Mouse (Mus musculus): ENCODE measurements around the gene Ror2. TPM values are rescaled to one million over a fixed set of nuclear protein-coding genes. Genes with fewer than 3 reads are reported as not detected.
A peak's percentile ranks its signal among the peaks of the same experiment; 100 is the strongest.

Ror2 gene
- total RNA-seq, 1 experiment = 15.1 TPM

DNA sequence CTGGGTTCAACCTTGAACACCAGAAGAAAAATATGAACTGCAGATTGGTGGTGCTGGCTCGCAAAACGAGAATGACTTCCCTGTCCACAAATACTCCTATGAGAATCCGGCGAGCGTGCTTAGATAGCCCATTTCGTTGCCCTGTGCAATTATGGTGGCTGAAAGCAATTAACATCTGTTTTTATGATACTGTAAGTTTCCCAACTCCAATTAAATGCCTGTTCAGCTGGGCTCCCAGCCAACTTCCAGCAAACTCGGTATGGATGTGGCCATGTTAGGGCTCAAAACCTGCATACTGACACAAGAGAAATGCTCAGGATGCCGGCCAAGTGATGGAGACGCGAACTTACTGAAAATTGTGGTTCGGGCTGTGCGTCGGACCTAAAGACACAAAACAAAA lies 155.4 kb downstream of the Ror2 start:
- TF ChIP-seq ZNF384 (IDR thresholded peaks at IDR 0.05; ENCODE audit: low read depth, low read length) (no peak), ZC3H11A (IDR thresholded peaks at IDR 0.05; ENCODE audit: borderline replicate concordance, low read depth, low read length) (no peak), CHD2 (IDR thresholded peaks at IDR 0.05; ENCODE audit: low read depth, low read length) (no peak), HCFC1 (IDR thresholded peaks at IDR 0.05; ENCODE audit: borderline replicate concordance, insufficient read depth, low read length) (no peak), MAFK (IDR thresholded peaks at IDR 0.05; ENCODE audit: insufficient read depth, low read depth, low read length) (no peak)
- in situ Hi-C loops (cut with MboI; ENCODE audit: low sequenced_read_pairs in 2 of 2, unreplicated experiment in 2 of 2) = no loop called here
- DNase-seq (ENCODE audit: low read depth, low spot score) = no peak

GRCm38 (mm10) chr13:53130032-53130431 lies 155.9 kb downstream of the Ror2 start:
- H3K36me3 ChIP-seq (ENCODE audit: control insufficient read depth, insufficient read depth, low read length, poor library complexity, severe bottlenecking) = no peaks in the 10 kb centered on the region; the same call in 1 of the 2 replicates
- H3K9ac ChIP-seq (ENCODE audit: insufficient read depth, low read depth, low read length, poor library complexity, severe bottlenecking) = no peak overlapping the region
- DNase-seq (ENCODE audit: low read depth, low spot score) = peak; percentile 41
- no peak overlapping the region for H3K4me3 ChIP-seq (ENCODE audit: insufficient read depth in 1 of 2, low read depth in 1 of 2, low read length in 2 of 2, poor library complexity in 1 of 2, severe bottlenecking in 1 of 2)
- in situ Hi-C loops (cut with MboI; ENCODE audit: low sequenced_read_pairs in 2 of 2, unreplicated experiment in 2 of 2) = no loop called here
- peaks cover 0 to 6% of the 10 kb centered on the region in 2 experiments; a peak in 2 of 4 replicates for H3K4me1 ChIP-seq (ENCODE audit: control insufficient read depth in 2 of 2, insufficient read depth in 2 of 2, low read length in 2 of 2, poor library complexity in 1 of 2)
- no peak for TF ChIP-seq MAFK (IDR thresholded peaks at IDR 0.05; ENCODE audit: insufficient read depth, low read depth, low read length)
- TF ChIP-seq ZNF384 (IDR thresholded peaks at IDR 0.05; ENCODE audit: low read depth, low read length) = no peak
- TF ChIP-seq ZC3H11A (IDR thresholded peaks at IDR 0.05; ENCODE audit: borderline replicate concordance, low read depth, low read length) = no peak
- no peak for TF ChIP-seq CHD2 (IDR thresholded peaks at IDR 0.05; ENCODE audit: low read depth, low read length)
- TF ChIP-seq HCFC1 (IDR thresholded peaks at IDR 0.05; ENCODE audit: borderline replicate concordance, insufficient read depth, low read length) = no peak
- no peaks in the 10 kb centered on the region for H3K9me3 ChIP-seq (ENCODE audit: control insufficient read depth, insufficient read depth, low read depth, low read length)
- H3K27ac ChIP-seq (ENCODE audit: insufficient read depth, low read depth, low read length, poor library complexity, severe bottlenecking) = no peak overlapping the region

More for the DNA sequence above, 155.4 kb downstream of the Ror2 start:
- Histone ChIP-seq H3K9me3 (ENCODE audit: control insufficient read depth, insufficient read depth, low read depth, low read length) (no peaks in the 10 kb centered on the region), H3K4me3 (ENCODE audit: insufficient read depth in 1 of 2, low read depth in 1 of 2, low read length in 2 of 2, poor library complexity in 1 of 2, severe bottlenecking in 1 of 2) (no peak overlapping the region), H3K36me3 (ENCODE audit: control insufficient read depth, insufficient read depth, low read length, poor library complexity, severe bottlenecking) (no peaks in the 10 kb centered on the region; the same call in 1 of the 2 replicates), H3K9ac (ENCODE audit: insufficient read depth, low read depth, low read length, poor library complexity, severe bottlenecking) (no peak overlapping the region), H3K4me1 (ENCODE audit: control insufficient read depth in 2 of 2, insufficient read depth in 2 of 2, low read length in 2 of 2, poor library complexity in 1 of 2) (peaks cover 0 to 6% of the 10 kb centered on the region in 2 experiments; a peak in 2 of 4 replicates), H3K27ac (ENCODE audit: insufficient read depth, low read depth, low read length, poor library complexity, severe bottlenecking) (no peak overlapping the region)

- H3K36me3 ChIP-seq (ENCODE audit: control insufficient read depth, insufficient read depth, low read length, poor library complexity, severe bottlenecking) = no peaks in the 10 kb centered on the region
- in situ Hi-C loops (cut with MboI; ENCODE audit: low sequenced_read_pairs in 2 of 2, unreplicated experiment in 2 of 2) = no loop called here
- no peak for DNase-seq (ENCODE audit: low read depth, low spot score)
- peaks cover 0 to 10% of the 10 kb centered on the region in 2 experiments; a peak in 2 of 4 replicates for H3K4me1 ChIP-seq (ENCODE audit: control insufficient read depth in 2 of 2, insufficient read depth in 2 of 2, low read length in 2 of 2, poor library complexity in 1 of 2)
- H3K4me3 ChIP-seq (ENCODE audit: insufficient read depth in 1 of 2, low read depth in 1 of 2, low read length in 2 of 2, poor library complexity in 1 of 2, severe bottlenecking in 1 of 2) = no peak overlapping the region
- no peak overlapping the region for H3K9ac ChIP-seq (ENCODE audit: insufficient read depth, low read depth, low read length, poor library complexity, severe bottlenecking)
- no peak overlapping the region for H3K27ac ChIP-seq (ENCODE audit: insufficient read depth, low read depth, low read length, poor library complexity, severe bottlenecking)
- TF ChIP-seq MAFK (IDR thresholded peaks at IDR 0.05; ENCODE audit: insufficient read depth, low read depth, low read length) = no peak
- no peak for TF ChIP-seq CHD2 (IDR thresholded peaks at IDR 0.05; ENCODE audit: low read depth, low read length)
- TF ChIP-seq ZC3H11A (IDR thresholded peaks at IDR 0.05; ENCODE audit: borderline replicate concordance, low read depth, low read length) = no peak
- TF ChIP-seq ZNF384 (IDR thresholded peaks at IDR 0.05; ENCODE audit: low read depth, low read length) = no peak
- no peak for TF ChIP-seq HCFC1 (IDR thresholded peaks at IDR 0.05; ENCODE audit: borderline replicate concordance, insufficient read depth, low read length)
- H3K9me3 ChIP-seq (ENCODE audit: control insufficient read depth, insufficient read depth, low read depth, low read length) = no peaks in the 10 kb centered on the region
Measured at GRCm38 (mm10) chr13:53125627-53126026, 160.3 kb downstream of the Ror2 start.

DNA sequence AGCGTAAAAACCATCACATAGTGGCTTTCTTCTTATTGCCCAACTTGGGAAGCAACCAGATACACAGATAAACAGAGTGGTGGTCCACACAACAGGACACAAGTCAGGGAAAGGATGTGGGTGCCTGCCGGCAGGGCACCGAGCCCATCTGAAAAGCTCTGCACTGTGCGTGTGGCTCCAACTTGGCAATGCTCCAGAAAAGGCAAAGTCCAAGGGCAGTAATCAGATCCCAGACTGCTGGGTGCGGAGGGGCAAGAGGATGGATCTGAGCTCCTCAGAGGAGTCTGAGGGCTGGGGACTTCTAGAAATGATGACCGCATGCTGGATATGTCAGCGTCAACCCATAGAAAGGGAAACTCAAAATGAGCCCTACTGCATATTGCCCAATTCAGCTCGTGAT lies 163.8 kb downstream of the Ror2 start:
- Histone ChIP-seq H3K36me3 (ENCODE audit: control insufficient read depth, insufficient read depth, low read length, poor library complexity, severe bottlenecking) (no peaks in the 10 kb centered on the region; the same call in 1 of the 2 replicates), H3K4me3 (ENCODE audit: insufficient read depth in 1 of 2, low read depth in 1 of 2, low read length in 2 of 2, poor library complexity in 1 of 2, severe bottlenecking in 1 of 2) (no peak overlapping the region), H3K9ac (ENCODE audit: insufficient read depth, low read depth, low read length, poor library complexity, severe bottlenecking) (no peak overlapping the region), H3K27ac (ENCODE audit: insufficient read depth, low read depth, low read length, poor library complexity, severe bottlenecking) (no peak overlapping the region), H3K9me3 (ENCODE audit: control insufficient read depth, insufficient read depth, low read depth, low read length) (no peaks in the 10 kb centered on the region), H3K4me1 (ENCODE audit: control insufficient read depth in 2 of 2, insufficient read depth in 2 of 2, low read length in 2 of 2, poor library complexity in 1 of 2) (peaks cover 0 to 9% of the 10 kb centered on the region in 2 experiments; a peak in 1 of 4 replicates)
- TF ChIP-seq ZNF384 (IDR thresholded peaks at IDR 0.05; ENCODE audit: low read depth, low read length) = no peak
- no peak for TF ChIP-seq CHD2 (IDR thresholded peaks at IDR 0.05; ENCODE audit: low read depth, low read length)
- no peak for TF ChIP-seq HCFC1 (IDR thresholded peaks at IDR 0.05; ENCODE audit: borderline replicate concordance, insufficient read depth, low read length)
- no peak for DNase-seq (ENCODE audit: low read depth, low spot score)
- in situ Hi-C loops (cut with MboI; ENCODE audit: low sequenced_read_pairs in 2 of 2, unreplicated experiment in 2 of 2) = loop anchor here in 1 of 2 experiments (5.0 kb wide), 1 partner anchor 185 kb away; no protein-coding TSS in a partner anchor

Data from ES-E14 (cell line).